Mouse (Mus musculus) forebrain, embryonic 14.5 days (tissue): ENCODE measurements around the gene Mta2. TPM values are rescaled to one million over a fixed set of nuclear protein-coding genes. Genes with fewer than 3 reads are reported as not detected.

Source experiments
- ATAC-seq: fragments of 200-750 bp; cut with Nextera tagmentation; 2 replicates; pipeline ENCODE4 v1.8.0; 2017; ENCODE audit warnings: mild to moderate bottlenecking, moderate library complexity
- DNase-seq: peaks from one replicate; pipeline ENCODE4 v3.0.0-alpha.2; 2015; ENCODE audit warnings: low spot score
- H3K27ac ChIP-seq: fragments of 300-500 bp; sonication (generic); 2 replicates; pipeline ENCODE4 v1.5.1; 2014; ENCODE audit warnings: low read depth, mild to moderate bottlenecking, control low read depth, low read length, moderate library complexity
- H3K27me3 ChIP-seq: fragments of 300-500 bp; sonication (generic); replicated peaks from 2 replicates; pipeline ENCODE4 v1.6.1; 2014; ENCODE audit warnings: low read length, control low read depth, mixed read lengths; ENCODE audit not compliant: control insufficient read depth, insufficient read depth
- H3K36me3 ChIP-seq: fragments of 300-500 bp; sonication (generic); 2 replicates; pipeline ENCODE4 v1.6.1; 2014; ENCODE audit warnings: low read length, control low read depth; ENCODE audit not compliant: control insufficient read depth, insufficient read depth
- H3K4me1 ChIP-seq: fragments of 300-500 bp; sonication (generic); 2 replicates; pipeline ENCODE4 v1.6.1; 2014; ENCODE audit warnings: antibody characterized with exemption, low read length, control low read depth; ENCODE audit not compliant: control insufficient read depth, insufficient read depth
- H3K4me2 ChIP-seq: fragments of 300-500 bp; sonication (generic); 2 replicates; pipeline ENCODE4 v1.6.1; 2014; ENCODE audit warnings: mild to moderate bottlenecking, control low read depth, low read length
- H3K4me3 ChIP-seq: fragments of 300-500 bp; sonication (generic); 2 replicates; pipeline ENCODE4 v1.5.1; 2014; ENCODE audit warnings: low read depth, low read length, control low read depth
- H3K9ac ChIP-seq: fragments of 300-500 bp; sonication (generic); 2 replicates; pipeline ENCODE4 v1.6.1; 2014; ENCODE audit warnings: mild to moderate bottlenecking, low read length, control low read depth, moderate library complexity
- H3K9me3 ChIP-seq: fragments of 300-500 bp; sonication (generic); replicated peaks from 2 replicates; pipeline ENCODE4 v1.6.1; 2016; ENCODE audit warnings: low read length, control low read depth, mixed read lengths; ENCODE audit not compliant: control insufficient read depth
- WGBS: fragments of 180-500 bp; shearing (Covaris S2); extraction: QIAGEN DNeasy Blood & Tissue Kit; methylation state at CpG from one replicate; pipeline ENCODE4 v1.1.7; 2014; 5-methylcytosine and 5-hydroxymethylcytosine counted together
- polyA plus RNA-seq: library from polyadenylated mRNA; unstranded; fragments of >200 nt; fragmentation: Nextera tagmentation; extraction: Ambion mirVana; gene quantifications from 2 replicates; pipeline ENCODE4 v1.2.1, GENCODE M21; 2014

The Mta2 gene
- polyA plus RNA-seq, 1 experiment from 2014 or later = 57.1 TPM

GRCm38 (mm10) chr19:8941136-8941514 is 550 bp upstream of the Mta2 start:
- ATAC-seq = peak; percentile 25; the same call in 1 of the 2 replicates

GRCm38 (mm10) chr19:8942276-8942964 is 745 bp downstream of the Mta2 start:
- Histone ChIP-seq H3K36me3 (peaks cover 34% of the 10 kb centered on the region), H3K4me1 (peaks cover 25% of the 10 kb centered on the region), H3K9ac (peak overlapping the region; percentile 99), H3K9me3 (no peaks in the 10 kb centered on the region), H3K27me3 (no peaks in the 10 kb centered on the region), H3K4me2 (peak overlapping the region; percentile 68), H3K4me3 (peak overlapping the region; percentile 99), H3K27ac (peak overlapping the region; percentile 95)
- WGBS = 0% methylated on average over 46 of the region's 46 CpGs
- DNase-seq (no peak), ATAC-seq (peak; percentile 35)

More at GRCm38 (mm10) chr19:8941136-8941514, 550 bp upstream of the Mta2 start:
- 25% methylated on average over 10 of the region's 10 CpGs for WGBS
- Histone ChIP-seq H3K4me2 (peak overlapping the region; percentile 68), H3K36me3 (peaks cover 22% of the 10 kb centered on the region), H3K4me1 (peaks cover 25% of the 10 kb centered on the region), H3K27me3 (no peaks in the 10 kb centered on the region), H3K27ac (peak overlapping the region; percentile 95), H3K9ac (peak overlapping the region; percentile 99), H3K4me3 (peak overlapping the region; percentile 99), H3K9me3 (no peaks in the 10 kb centered on the region)
- DNase-seq = no peak

- H3K36me3 ChIP-seq = peaks cover 41% of the 10 kb centered on the region
- no peak for DNase-seq
- no peak overlapping the region for H3K27ac ChIP-seq
- ATAC-seq = no peak
- no peaks in the 10 kb centered on the region for H3K27me3 ChIP-seq
- H3K9ac ChIP-seq = peak overlapping the region; percentile 99
- WGBS = 65% methylated on average over 2 of the region's 2 CpGs
- H3K4me3 ChIP-seq = peak overlapping the region; percentile 99
- H3K4me1 ChIP-seq = peaks cover 25% of the 10 kb centered on the region
- H3K9me3 ChIP-seq = no peaks in the 10 kb centered on the region
- peak overlapping the region; percentile 68 for H3K4me2 ChIP-seq
Observed at GRCm38 (mm10) chr19:8943047-8943446, 1.4 kb downstream of the Mta2 start.

GRCm38 (mm10) chr19:8944062-8944461 is 2.4 kb downstream of the Mta2 start:
- peak overlapping the region; percentile 30; the same call in 1 of the 2 replicates for H3K27ac ChIP-seq
- DNase-seq (no peak), ATAC-seq (no peak)
- WGBS = 52% methylated on average over 5 of the region's 5 CpGs
- no peaks in the 10 kb centered on the region for H3K27me3 ChIP-seq
- H3K4me3 ChIP-seq = no peak overlapping the region
- peaks cover 51% of the 10 kb centered on the region for H3K36me3 ChIP-seq
- peaks cover 25% of the 10 kb centered on the region for H3K4me1 ChIP-seq
- H3K9me3 ChIP-seq = no peaks in the 10 kb centered on the region
- H3K9ac ChIP-seq = peak overlapping the region; percentile 22; the same call in 1 of the 2 replicates
- H3K4me2 ChIP-seq = peak overlapping the region; percentile 68; the same call in 1 of the 2 replicates

- H3K36me3 ChIP-seq = peaks cover 56% of the 10 kb centered on the region
- H3K27me3 ChIP-seq = no peaks in the 10 kb centered on the region
- peak overlapping the region; percentile 46 for H3K9ac ChIP-seq
- H3K27ac ChIP-seq = no peak overlapping the region
- H3K4me2 ChIP-seq = peak overlapping the region; percentile 33; the same call in 1 of the 2 replicates
- no peaks in the 10 kb centered on the region for H3K9me3 ChIP-seq
- peaks cover 25% of the 10 kb centered on the region for H3K4me1 ChIP-seq
- no peak for ATAC-seq
- DNase-seq = peak; percentile 71
- WGBS = 31% methylated on average over 5 of the region's 5 CpGs
- no peak overlapping the region for H3K4me3 ChIP-seq
Observed at GRCm38 (mm10) chr19:8944750-8945149, 3.1 kb downstream of the Mta2 start.

GRCm38 (mm10) chr19:8945251-8945650 is 3.6 kb downstream of the Mta2 start:
- peak overlapping the region; percentile 46 for H3K9ac ChIP-seq
- peak overlapping the region; percentile 33; the same call in 1 of the 2 replicates for H3K4me2 ChIP-seq
- no peaks in the 10 kb centered on the region for H3K27me3 ChIP-seq
- peaks cover 25% of the 10 kb centered on the region for H3K4me1 ChIP-seq
- DNase-seq = no peak
- peaks cover 59% of the 10 kb centered on the region for H3K36me3 ChIP-seq
- H3K27ac ChIP-seq = no peak overlapping the region
- H3K4me3 ChIP-seq = no peak overlapping the region
- H3K9me3 ChIP-seq = no peaks in the 10 kb centered on the region
- ATAC-seq = no peak
- WGBS = 91% methylated on average over 6 of the region's 6 CpGs

GRCm38 (mm10) chr19:8946929-8947328 is 5.3 kb downstream of the Mta2 start:
- Histone ChIP-seq H3K9ac (no peak overlapping the region), H3K4me2 (no peak overlapping the region), H3K27ac (no peak overlapping the region), H3K4me1 (peaks cover 21% of the 10 kb centered on the region), H3K27me3 (no peaks in the 10 kb centered on the region), H3K36me3 (peaks cover 76% of the 10 kb centered on the region), H3K4me3 (no peak overlapping the region), H3K9me3 (no peaks in the 10 kb centered on the region)
- DNase-seq (no peak), ATAC-seq (no peak)
- 95% methylated on average over 7 of the region's 7 CpGs for WGBS

- Histone ChIP-seq H3K4me2 (no peak overlapping the region), H3K36me3 (peaks cover 72% of the 10 kb centered on the region), H3K9me3 (no peaks in the 10 kb centered on the region), H3K27me3 (no peaks in the 10 kb centered on the region), H3K27ac (no peak overlapping the region), H3K4me3 (no peak overlapping the region), H3K9ac (no peak overlapping the region), H3K4me1 (peaks cover 19% of the 10 kb centered on the region)
- WGBS = 93% methylated on average over 5 of the region's 5 CpGs
- ATAC-seq (no peak), DNase-seq (no peak)
Observed at GRCm38 (mm10) chr19:8950190-8950589, 8.5 kb downstream of the Mta2 start.

GRCm38 (mm10) chr19:8952241-8952640 is 10.6 kb downstream of the Mta2 start:
- peak; percentile 31 for ATAC-seq
- WGBS = 38% methylated on average over 9 of the region's 9 CpGs
- H3K4me3 ChIP-seq = no peak overlapping the region

More at GRCm38 (mm10) chr19:8952241-8952640, 10.6 kb downstream of the Mta2 start:
- peak; percentile 73 for DNase-seq
- Histone ChIP-seq H3K27ac (peak overlapping the region; percentile 98), H3K4me1 (peaks cover 18% of the 10 kb centered on the region), H3K27me3 (no peaks in the 10 kb centered on the region), H3K4me2 (peak overlapping the region; percentile 68), H3K36me3 (peaks cover 68% of the 10 kb centered on the region), H3K9me3 (no peaks in the 10 kb centered on the region), H3K9ac (peak overlapping the region; percentile 66)
